Mouse (Mus musculus): Measurements from ENCODE around the gene Bod1. TPM values are rescaled to one million over a fixed set of nuclear protein-coding genes. Genes with fewer than 3 reads are reported as not detected.

Gene Bod1
- polyA plus RNA-seq (2014; fragmentation: Nextera tagmentation; extraction: Ambion mirVana): 154 and 184 TPM in 2 replicates

DNA sequence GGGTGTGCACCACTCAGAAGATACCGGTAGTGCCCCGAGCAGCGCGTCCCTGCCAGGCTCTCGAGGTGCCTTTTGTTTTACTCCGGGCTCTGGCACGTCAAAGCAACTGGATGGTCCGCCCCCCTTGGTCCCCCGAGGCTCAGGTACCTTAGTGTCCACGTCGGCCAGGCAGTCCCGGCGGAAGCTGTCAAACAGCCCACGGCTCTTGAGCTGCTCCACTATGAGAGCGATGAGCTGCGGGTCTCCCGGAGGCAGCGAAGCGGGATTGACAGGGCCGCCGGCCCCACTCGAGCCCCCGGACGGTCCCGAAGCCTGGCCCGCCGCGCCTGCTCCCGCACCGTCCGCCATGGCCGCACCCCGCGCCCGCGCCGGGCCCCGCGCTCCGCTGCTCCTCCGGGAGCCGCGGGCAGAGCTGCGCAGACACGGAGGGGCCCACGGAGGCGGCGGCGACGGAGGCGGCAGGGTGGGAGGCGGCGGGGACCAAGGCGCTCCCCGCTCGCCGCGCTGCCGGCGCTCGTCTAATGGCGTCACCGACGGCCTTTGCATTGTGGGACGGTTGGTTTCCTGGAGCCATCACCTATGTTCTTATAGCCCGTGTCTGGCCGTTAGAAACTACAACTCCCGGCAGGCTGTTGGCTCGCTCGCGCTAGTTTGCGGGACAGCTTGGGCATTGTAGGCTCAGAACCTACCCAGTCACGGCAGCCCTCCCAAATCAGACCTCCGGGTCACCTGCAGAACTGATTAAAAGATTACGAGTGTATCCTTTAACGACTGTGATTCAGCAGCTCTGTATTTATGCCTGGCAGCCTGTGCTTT is at the start of gene Bod1:
TSS of gene Bod1 (minus strand) at position 532 of the 816 bp plus-strand sequence.
- no peaks in the 10 kb centered on the region for H3K27me3 ChIP-seq (replicated peaks; ENCODE audit: control insufficient read depth, insufficient read depth, low read length)
- no peaks in the 10 kb centered on the region for H3K9me3 ChIP-seq (replicated peaks; ENCODE audit: control insufficient read depth, low read length)
- DNase-seq (ENCODE audit: low spot score) (peak; percentile 99), ATAC-seq (peak; percentile 98)
- peak within 1 kb of the TSS; percentile 39; the same call in 1 of the 2 replicates for H3K27ac ChIP-seq (ENCODE audit: low read depth, low read length)
- H3K9ac ChIP-seq (ENCODE audit: low read length): peak within 1 kb of the TSS; percentile 93
- peak within 1 kb of the TSS; percentile 59 for H3K4me2 ChIP-seq (ENCODE audit: low read length)
- peaks cover 25% of the 10 kb centered on the region for H3K36me3 ChIP-seq (ENCODE audit: control insufficient read depth, insufficient read depth, low read length)
- H3K4me1 ChIP-seq (ENCODE audit: control insufficient read depth, insufficient read depth, low read length): peaks cover 8% of the 10 kb centered on the region
- 1% methylated on average over 63 of the region's 76 CpGs for WGBS
- H3K4me3 ChIP-seq (ENCODE audit: low read depth, low read length): peak within 1 kb of the TSS; percentile 88

DNA sequence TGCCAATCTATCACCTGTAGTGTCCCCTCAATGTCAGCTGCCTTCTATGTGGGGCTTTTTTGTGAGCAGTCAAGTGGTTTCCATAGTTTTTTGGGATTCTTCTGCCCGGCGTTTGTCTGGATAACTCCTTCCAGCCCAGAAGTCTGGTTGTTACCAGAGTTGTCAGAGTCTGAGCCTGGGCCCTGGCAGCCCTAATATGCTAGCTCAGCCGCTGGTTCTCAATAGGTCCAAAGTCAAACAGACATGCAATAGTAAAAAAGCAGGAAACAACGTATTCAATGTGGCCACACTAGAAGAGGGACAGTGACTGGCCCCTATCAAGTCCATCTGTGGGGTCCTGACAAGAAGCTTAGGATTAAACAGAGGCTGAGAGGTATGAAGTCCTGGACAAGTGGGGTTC is 47.4 kb upstream of the Bod1 start:
- no peak overlapping the region for H3K27ac ChIP-seq (ENCODE audit: low read depth, low read length)
- no peak for DNase-seq (ENCODE audit: low spot score)
- no peak overlapping the region for H3K9ac ChIP-seq (ENCODE audit: low read length)
- no peaks in the 10 kb centered on the region for H3K27me3 ChIP-seq (replicated peaks; ENCODE audit: control insufficient read depth, insufficient read depth, low read length)
- H3K4me3 ChIP-seq (ENCODE audit: low read depth, low read length): no peak overlapping the region
- H3K36me3 ChIP-seq (ENCODE audit: control insufficient read depth, insufficient read depth, low read length): no peaks in the 10 kb centered on the region
- no peak overlapping the region for H3K4me2 ChIP-seq (ENCODE audit: low read length)
- 89% methylated on average over 4 of the region's 4 CpGs for WGBS
- H3K9me3 ChIP-seq (replicated peaks; ENCODE audit: control insufficient read depth, low read length): no peaks in the 10 kb centered on the region
- ATAC-seq: no peak
- no peaks in the 10 kb centered on the region for H3K4me1 ChIP-seq (ENCODE audit: control insufficient read depth, insufficient read depth, low read length)

GRCm38 (mm10) chr11:31717926-31718735 is 46.4 kb upstream of the Bod1 start:
- H3K27me3 ChIP-seq (replicated peaks; ENCODE audit: control insufficient read depth, insufficient read depth, low read length): no peaks in the 10 kb centered on the region
- H3K27ac ChIP-seq (ENCODE audit: low read depth, low read length): no peak overlapping the region
- H3K4me1 ChIP-seq (ENCODE audit: control insufficient read depth, insufficient read depth, low read length): peaks cover 7% of the 10 kb centered on the region; the same call in 1 of the 2 replicates
- H3K9me3 ChIP-seq (replicated peaks; ENCODE audit: control insufficient read depth, low read length): no peaks in the 10 kb centered on the region
- H3K9ac ChIP-seq (ENCODE audit: low read length): no peak overlapping the region
- H3K36me3 ChIP-seq (ENCODE audit: control insufficient read depth, insufficient read depth, low read length): no peaks in the 10 kb centered on the region
- H3K4me2 ChIP-seq (ENCODE audit: low read length): no peak overlapping the region
- 55% methylated on average over 4 of the region's 4 CpGs for WGBS
- ATAC-seq (no peak), DNase-seq (ENCODE audit: low spot score) (no peak)
- H3K4me3 ChIP-seq (ENCODE audit: low read depth, low read length): no peak overlapping the region

DNA sequence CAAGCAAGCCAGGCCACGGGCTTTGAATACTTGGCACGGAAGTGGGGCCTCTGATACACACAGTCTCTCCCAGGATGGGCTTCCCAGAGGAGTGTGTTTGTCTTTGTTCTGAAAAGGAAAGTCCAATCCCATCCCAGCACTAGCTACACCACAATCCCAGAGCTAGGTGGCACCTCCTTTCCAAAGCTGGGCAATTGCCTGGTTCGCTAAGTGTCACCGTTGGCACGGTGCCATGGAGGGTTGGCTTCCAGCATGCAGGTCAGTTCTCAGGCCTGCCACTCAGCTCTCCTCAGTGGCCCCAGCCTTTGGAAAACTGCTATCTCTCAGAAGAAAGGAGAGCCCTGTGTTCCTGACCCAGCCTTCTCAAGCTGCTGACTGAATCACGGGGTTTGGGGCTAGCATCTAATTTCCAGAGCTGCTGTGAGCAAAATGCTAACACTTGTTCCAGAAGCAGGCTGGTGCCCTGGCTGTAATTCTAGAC is 42.0 kb upstream of the Bod1 start:
- Histone ChIP-seq H3K4me3 (ENCODE audit: low read depth, low read length) (no peak overlapping the region), H3K27ac (ENCODE audit: low read depth, low read length) (peak overlapping the region; percentile 28; the same call in 1 of the 2 replicates), H3K4me1 (ENCODE audit: control insufficient read depth, insufficient read depth, low read length) (peaks cover 8% of the 10 kb centered on the region; the same call in 1 of the 2 replicates), H3K9ac (ENCODE audit: low read length) (no peak overlapping the region), H3K36me3 (ENCODE audit: control insufficient read depth, insufficient read depth, low read length) (no peaks in the 10 kb centered on the region), H3K9me3 (replicated peaks; ENCODE audit: control insufficient read depth, low read length) (no peaks in the 10 kb centered on the region), H3K27me3 (replicated peaks; ENCODE audit: control insufficient read depth, insufficient read depth, low read length) (no peaks in the 10 kb centered on the region), H3K4me2 (ENCODE audit: low read length) (no peak overlapping the region)
- ATAC-seq: peak; percentile 79
- 43% methylated on average over 6 of the region's 6 CpGs for WGBS
- DNase-seq (ENCODE audit: low spot score): peak; percentile 83

DNA sequence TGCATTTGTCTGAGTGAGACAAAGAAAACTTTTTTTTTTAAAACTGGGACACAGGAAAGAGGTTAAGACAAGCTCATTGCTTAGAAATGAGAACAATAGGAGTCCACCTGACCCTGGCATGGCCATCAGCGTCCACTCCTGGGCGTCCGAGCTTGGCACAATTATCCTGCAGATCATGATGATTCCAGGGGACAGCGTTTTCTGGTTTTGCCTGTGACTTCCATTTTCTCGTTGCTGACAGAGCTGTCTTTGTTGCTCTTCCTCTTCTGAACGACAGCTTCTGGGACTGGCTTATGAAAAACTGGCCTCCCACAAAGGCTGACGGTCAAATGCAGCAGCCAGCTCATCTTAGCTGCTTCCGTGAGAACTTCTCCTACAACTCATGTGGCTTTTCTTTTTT is 41.4 kb upstream of the Bod1 start:
- Histone ChIP-seq H3K4me3 (ENCODE audit: low read depth, low read length) (no peak overlapping the region), H3K4me1 (ENCODE audit: control insufficient read depth, insufficient read depth, low read length) (peaks cover 8% of the 10 kb centered on the region; the same call in 1 of the 2 replicates), H3K9me3 (replicated peaks; ENCODE audit: control insufficient read depth, low read length) (no peaks in the 10 kb centered on the region), H3K27me3 (replicated peaks; ENCODE audit: control insufficient read depth, insufficient read depth, low read length) (no peaks in the 10 kb centered on the region), H3K9ac (ENCODE audit: low read length) (no peak overlapping the region), H3K27ac (ENCODE audit: low read depth, low read length) (peak overlapping the region; percentile 2; the same call in 1 of the 2 replicates), H3K4me2 (ENCODE audit: low read length) (no peak overlapping the region), H3K36me3 (ENCODE audit: control insufficient read depth, insufficient read depth, low read length) (no peaks in the 10 kb centered on the region)
- ATAC-seq (0 out of 2 replicates have a peak, but pooled peaks have one; percentile 9), DNase-seq (ENCODE audit: low spot score) (no peak)
- WGBS: 42% methylated on average over 8 of the region's 8 CpGs

DNA sequence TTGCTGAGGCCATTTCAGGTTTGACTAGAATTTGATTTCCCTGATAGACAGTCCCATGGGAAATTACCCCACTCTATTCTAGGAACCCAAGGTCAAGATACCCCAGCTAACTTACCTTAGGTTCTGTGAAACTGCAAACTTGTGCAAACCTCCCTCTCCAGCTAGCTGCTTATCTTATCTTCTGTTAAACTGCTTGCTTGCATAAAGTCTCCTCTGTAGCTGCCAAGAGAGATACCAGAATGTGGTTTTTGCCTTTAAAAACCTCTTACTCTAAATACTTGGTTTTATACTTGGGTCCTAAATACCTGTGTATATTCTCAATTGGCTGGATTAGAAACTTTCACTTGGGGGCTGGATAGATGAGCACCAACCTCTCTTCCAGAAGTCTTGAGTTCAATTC is 36.1 kb upstream of the Bod1 start:
- Histone ChIP-seq H3K4me3 (ENCODE audit: low read depth, low read length) (no peak overlapping the region), H3K27me3 (replicated peaks; ENCODE audit: control insufficient read depth, insufficient read depth, low read length) (no peaks in the 10 kb centered on the region), H3K4me2 (ENCODE audit: low read length) (no peak overlapping the region), H3K9ac (ENCODE audit: low read length) (no peak overlapping the region), H3K4me1 (ENCODE audit: control insufficient read depth, insufficient read depth, low read length) (no peaks in the 10 kb centered on the region), H3K9me3 (replicated peaks; ENCODE audit: control insufficient read depth, low read length) (peaks cover 4% of the 10 kb centered on the region; the same call in 1 of the 2 replicates), H3K27ac (ENCODE audit: low read depth, low read length) (no peak overlapping the region), H3K36me3 (ENCODE audit: control insufficient read depth, insufficient read depth, low read length) (no peaks in the 10 kb centered on the region)
- ATAC-seq: no peak
- DNase-seq (ENCODE audit: low spot score): no peak

DNA sequence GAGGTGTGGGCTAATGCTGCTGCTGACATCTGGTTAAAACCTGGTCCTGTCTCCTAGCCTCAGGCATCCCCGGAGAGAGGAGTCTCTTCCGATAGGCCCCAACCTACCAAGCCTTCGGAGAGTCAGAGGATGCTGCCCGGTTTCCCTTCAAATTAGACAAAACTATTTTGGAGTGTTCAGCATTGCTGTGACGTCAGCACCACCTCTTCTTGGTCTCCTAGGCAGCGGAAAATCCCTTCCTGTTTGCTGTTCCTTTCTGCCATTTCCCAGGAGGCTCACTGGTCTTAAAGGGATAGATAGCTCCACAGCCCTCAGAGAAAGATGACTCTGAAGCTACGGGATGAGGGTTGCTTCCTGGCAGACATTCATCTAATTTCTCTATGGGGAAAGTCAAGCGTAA is 31.5 kb upstream of the Bod1 start:
- Histone ChIP-seq H3K4me3 (ENCODE audit: low read depth, low read length) (no peak overlapping the region), H3K27ac (ENCODE audit: low read depth, low read length) (no peak overlapping the region), H3K4me2 (ENCODE audit: low read length) (no peak overlapping the region), H3K4me1 (ENCODE audit: control insufficient read depth, insufficient read depth, low read length) (no peaks in the 10 kb centered on the region), H3K9me3 (replicated peaks; ENCODE audit: control insufficient read depth, low read length) (peaks cover 4% of the 10 kb centered on the region; the same call in 1 of the 2 replicates), H3K36me3 (ENCODE audit: control insufficient read depth, insufficient read depth, low read length) (no peaks in the 10 kb centered on the region), H3K27me3 (replicated peaks; ENCODE audit: control insufficient read depth, insufficient read depth, low read length) (no peaks in the 10 kb centered on the region), H3K9ac (ENCODE audit: low read length) (no peak overlapping the region)
- WGBS: 80% methylated on average over 8 of the region's 8 CpGs
- DNase-seq (ENCODE audit: low spot score) (no peak), ATAC-seq (no peak)

DNA sequence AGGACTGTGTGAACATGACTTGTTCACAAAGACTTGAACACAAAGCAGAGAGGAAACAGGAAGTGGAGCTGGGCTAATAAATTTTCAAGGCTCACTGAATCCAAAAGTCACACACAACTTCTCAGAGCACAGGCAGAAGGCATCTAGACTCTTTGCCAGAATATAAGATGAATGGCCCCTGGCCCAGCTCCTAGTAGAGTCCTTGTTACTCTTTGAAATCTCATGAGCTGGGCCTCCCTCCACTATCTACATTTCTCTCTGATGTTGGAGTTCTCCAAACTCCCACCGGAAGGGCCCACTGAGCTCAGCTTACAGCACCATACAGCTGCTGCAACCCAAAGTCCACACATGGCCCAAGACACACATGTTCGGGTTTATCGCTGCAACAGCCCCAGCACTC is 30.2 kb upstream of the Bod1 start:
- Histone ChIP-seq H3K4me1 (ENCODE audit: control insufficient read depth, insufficient read depth, low read length) (no peaks in the 10 kb centered on the region), H3K9me3 (replicated peaks; ENCODE audit: control insufficient read depth, low read length) (no peaks in the 10 kb centered on the region), H3K27me3 (replicated peaks; ENCODE audit: control insufficient read depth, insufficient read depth, low read length) (no peaks in the 10 kb centered on the region), H3K4me3 (ENCODE audit: low read depth, low read length) (no peak overlapping the region), H3K27ac (ENCODE audit: low read depth, low read length) (no peak overlapping the region), H3K36me3 (ENCODE audit: control insufficient read depth, insufficient read depth, low read length) (no peaks in the 10 kb centered on the region), H3K9ac (ENCODE audit: low read length) (no peak overlapping the region), H3K4me2 (ENCODE audit: low read length) (no peak overlapping the region)
- DNase-seq (ENCODE audit: low spot score): no peak
- no peak for ATAC-seq
- WGBS: 96% methylated on average over 3 of the region's 3 CpGs

Measured in forebrain, embryonic 14.5 days (tissue).